Mouse (Mus musculus) lung, postnatal 4 days (tissue): ENCODE results near the gene Vmn2r118.

ENCODE experiments used
- DNase-seq, 2 experiments: peaks; one replicate each; pipeline ENCODE4 v3.0.0; 2021

Vmn2r118 gene

GRCm38 (mm10) chr17:55625092-55625491, at the start of gene Vmn2r118:
Gene Vmn2r118, minus strand, starts transcription at chr17:55625192.
- no peak for DNase-seq

GRCm38 (mm10) chr17:55661099-55661498, 36.1 kb upstream of the Vmn2r118 start:
- DNase-seq, result no peak

- DNase-seq, result no peak
Observed at GRCm38 (mm10) chr17:55590838-55591237, 34.2 kb downstream of the Vmn2r118 start.

GRCm38 (mm10) chr17:55561774-55562173, 63.2 kb downstream of the Vmn2r118 start:
- DNase-seq, result no peak

- DNase-seq, result no peak
Observed at GRCm38 (mm10) chr17:55548476-55548875, 76.5 kb downstream of the Vmn2r118 start.
